Mouse (Mus musculus) heart, adult 2 months (tissue): ENCODE measurements around the gene Fgf11. TPM values are rescaled to one million over a fixed set of nuclear protein-coding genes. Genes with fewer than 3 reads are reported as not detected.

Experiments used
- DNase-seq, 2 experiments: peaks; one replicate each; pipeline ENCODE4 v3.0.0; 2021
- H3K27ac ChIP-seq: fragments of 200-600 bp; 2 replicates; pipeline ENCODE4 v1.8.1; 2022
- H3K27me3 ChIP-seq: fragments of 200-500 bp; 2 replicates; pipeline ENCODE4 v1.6.1; 2012; ENCODE audit warnings: mild to moderate bottlenecking, low read length, inconsistent platforms, mixed read lengths; ENCODE audit not compliant: control insufficient read depth, insufficient read depth
- H3K36me3 ChIP-seq: fragments of 200-500 bp; 2 replicates; pipeline ENCODE4 v1.6.1; 2012; ENCODE audit warnings: low read length, inconsistent platforms; ENCODE audit not compliant: control insufficient read depth, insufficient read depth
- H3K4me1 ChIP-seq: fragments of 200-500 bp; 2 replicates; pipeline ENCODE4 v1.6.1; 2011; ENCODE audit warnings: low read length; ENCODE audit not compliant: control insufficient read depth, insufficient read depth
- H3K4me3 ChIP-seq: fragments of 200-600 bp; 2 replicates; pipeline ENCODE4 v1.8.1; 2022
- H3K79me2 ChIP-seq: fragments of 200-500 bp; replicated peaks from 2 replicates; pipeline ENCODE4 v1.6.1; 2012; ENCODE audit warnings: mild to moderate bottlenecking, inconsistent platforms, low read length, moderate library complexity, mixed read lengths; ENCODE audit not compliant: control insufficient read depth, insufficient read depth
- H3K9ac ChIP-seq: fragments of 200-500 bp; 2 replicates; pipeline ENCODE4 v1.6.1; 2012; ENCODE audit warnings: low read depth, mild to moderate bottlenecking, control low read depth, inconsistent platforms, low read length, mixed read lengths
- CTCF ChIP-seq: fragments of 200-600 bp; IDR thresholded peaks from 2 replicates; pipeline ENCODE4 v1.8.1; 2022; ENCODE audit warnings: antibody characterized with exemption, mild to moderate bottlenecking, moderate library complexity
- EP300 ChIP-seq: fragments of 200-500 bp; IDR thresholded peaks from 2 replicates; pipeline ENCODE4 v1.6.1; 2011; ENCODE audit warnings: low read depth, low read length, control low read depth; ENCODE audit not compliant: insufficient read depth
- POLR2A ChIP-seq: fragments of 200-500 bp; IDR thresholded peaks from 2 replicates; pipeline ENCODE4 v1.6.1; 2011; ENCODE audit warnings: mild to moderate bottlenecking, low read depth, low read length, control low read depth; ENCODE audit not compliant: insufficient read depth
- WGBS: fragments of 180-500 bp; shearing (Covaris S2); methylation state at CpG from one replicate; pipeline ENCODE4 v1.1.7; 2018; 5-methylcytosine and 5-hydroxymethylcytosine counted together
- intact Hi-C: fragments of 180-260 bp; cut with DNase I; formaldehyde crosslinking; loops from one replicate; pipeline ENCODE4 v1.15.1; 2025
- polyA plus RNA-seq: library from polyadenylated mRNA; depleted of rRNA; stranded (reverse); fragments of >200 nt; gene quantifications from 2 replicates; pipeline ENCODE4 v1.2.3, GENCODE M21; 2012
- total RNA-seq, 2 experiments: library from RNA; stranded (reverse); gene quantifications; 2 replicates each; pipeline ENCODE4 v1.2.3; 2021

The Fgf11 gene
- total and polyA plus RNA-seq, 3 experiments = 1.9 to 3.3 (median 2.5) TPM

DNA sequence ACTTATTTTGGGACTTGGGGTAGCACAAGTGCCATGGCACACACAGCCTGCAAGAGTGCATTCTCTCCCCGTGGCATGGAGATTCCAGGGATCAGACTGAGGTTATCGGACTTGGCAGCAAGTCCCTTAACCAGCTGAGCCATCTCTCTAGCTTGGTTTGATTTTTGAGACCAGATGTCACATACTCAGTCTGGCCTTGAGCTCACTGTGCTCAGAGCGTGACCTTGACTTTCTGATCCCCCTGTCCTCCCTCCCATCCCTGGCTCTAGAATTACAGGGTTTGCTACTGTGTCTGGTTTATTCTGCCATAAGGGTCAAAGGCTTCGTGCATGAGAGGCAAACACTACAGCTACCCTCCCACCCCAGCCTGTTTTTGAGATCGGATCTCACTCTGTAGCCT is 12.2 kb downstream of the Fgf11 start:
- H3K36me3 ChIP-seq = no peaks in the 10 kb centered on the region
- 61% methylated on average over 5 of the region's 5 CpGs for WGBS

DNA sequence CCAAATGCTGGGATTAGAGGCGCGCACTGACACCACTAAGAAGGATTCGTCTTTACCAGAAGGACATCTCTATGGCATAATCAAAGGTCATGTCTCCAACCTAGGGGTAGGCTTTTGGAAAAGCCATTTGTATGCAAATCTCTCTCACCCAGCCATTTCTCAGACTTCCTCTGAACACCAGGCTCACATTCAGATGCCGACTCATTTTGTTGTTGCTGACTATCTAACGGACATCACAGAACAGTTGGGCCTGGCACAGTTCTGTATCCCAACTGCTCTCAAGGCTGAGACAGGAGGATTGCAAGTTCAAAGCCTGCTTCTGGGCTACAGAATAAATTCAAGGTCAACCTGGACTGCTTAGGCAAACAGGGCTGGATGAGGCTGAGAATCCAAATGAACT is 14.4 kb downstream of the Fgf11 start:
- WGBS = 94% methylated on average over 5 of the region's 5 CpGs
- H3K4me1 ChIP-seq = peaks cover 1% of the 10 kb centered on the region; the same call in 1 of the 2 replicates
- no peaks in the 10 kb centered on the region for H3K79me2 ChIP-seq
- no peak for DNase-seq
- H3K4me3 ChIP-seq = no peak overlapping the region
- intact Hi-C loops = no loop called here
- H3K9ac ChIP-seq = no peak overlapping the region
- H3K36me3 ChIP-seq = no peaks in the 10 kb centered on the region
- no peak overlapping the region for H3K27ac ChIP-seq
- H3K27me3 ChIP-seq = no peaks in the 10 kb centered on the region
- no peak for TF ChIP-seq POLR2A
- TF ChIP-seq EP300 = no peak
- no peak for TF ChIP-seq CTCF

More for the DNA sequence above, 12.2 kb downstream of the Fgf11 start:
- Histone ChIP-seq H3K27me3 (no peaks in the 10 kb centered on the region), H3K4me1 (peaks cover 1% of the 10 kb centered on the region; the same call in 1 of the 2 replicates), H3K79me2 (no peaks in the 10 kb centered on the region), H3K27ac (no peak overlapping the region), H3K4me3 (no peak overlapping the region), H3K9ac (no peak overlapping the region)
- intact Hi-C loops = no loop called here
- DNase-seq = no peak
- TF ChIP-seq EP300 = no peak
- no peak for TF ChIP-seq POLR2A
- TF ChIP-seq CTCF = no peak

DNA sequence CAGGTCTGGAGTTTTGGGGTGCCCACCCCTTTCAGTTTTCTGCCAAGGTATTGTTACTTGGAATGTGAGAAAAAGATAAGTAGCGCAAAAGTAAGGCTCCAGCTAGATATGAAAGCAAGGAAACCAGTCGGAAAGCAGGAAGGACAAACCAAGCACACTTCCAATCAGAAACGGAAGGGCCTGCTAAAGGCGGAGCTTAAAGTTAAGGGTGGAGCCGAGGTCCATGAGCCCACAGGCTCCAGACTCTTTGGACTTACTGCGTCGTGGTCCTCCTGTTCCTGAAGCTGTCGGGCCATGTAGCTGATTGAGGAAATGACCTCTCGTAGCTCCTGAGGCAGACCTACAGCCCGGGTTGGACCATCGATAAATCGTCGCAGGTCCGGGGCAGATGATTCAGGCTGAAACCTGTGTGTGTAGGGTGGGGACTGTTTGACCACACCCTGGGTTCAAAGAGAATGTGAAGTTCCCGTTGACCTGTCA is 16.8 kb downstream of the Fgf11 start:
- DNase-seq = peak; percentile 67 to 74
- intact Hi-C loops = no loop called here
- TF ChIP-seq POLR2A = peak; percentile 88
- peak; percentile 34; the same call in 1 of the 2 replicates for TF ChIP-seq EP300
- no peak for TF ChIP-seq CTCF
- H3K36me3 ChIP-seq = no peaks in the 10 kb centered on the region
- 17% methylated on average over 15 of the region's 15 CpGs for WGBS
- no peaks in the 10 kb centered on the region for H3K79me2 ChIP-seq
- peak overlapping the region; percentile 14 for H3K9ac ChIP-seq
- H3K27me3 ChIP-seq = no peaks in the 10 kb centered on the region
- peak overlapping the region; percentile 36 for H3K4me3 ChIP-seq
- peaks cover 1% of the 10 kb centered on the region; the same call in 1 of the 2 replicates for H3K4me1 ChIP-seq
- peak overlapping the region; percentile 56 for H3K27ac ChIP-seq

DNA sequence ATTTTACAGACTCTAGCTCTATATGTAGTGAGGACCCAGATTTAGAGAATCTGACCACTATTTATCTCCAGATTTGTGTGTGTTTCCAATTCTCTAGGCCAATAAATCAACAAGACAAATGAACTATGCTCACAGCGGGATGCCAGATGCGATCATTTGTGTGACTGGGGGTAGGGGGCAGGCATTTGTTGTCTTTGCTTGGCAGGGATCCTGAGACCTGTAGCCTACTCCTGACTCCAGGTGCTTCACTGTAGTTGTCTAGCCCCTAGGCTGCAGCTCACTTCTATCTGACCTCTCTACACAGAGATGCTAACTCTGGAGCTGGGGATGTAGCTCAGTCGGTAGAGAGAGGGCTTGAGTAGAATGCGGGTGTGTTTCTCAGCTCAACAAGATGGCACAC is 19.8 kb downstream of the Fgf11 start:
- no peak overlapping the region for H3K27ac ChIP-seq
- H3K36me3 ChIP-seq = no peaks in the 10 kb centered on the region
- H3K9ac ChIP-seq = no peak overlapping the region
- H3K79me2 ChIP-seq = no peaks in the 10 kb centered on the region
- no peak overlapping the region for H3K4me3 ChIP-seq
- TF ChIP-seq POLR2A = no peak
- TF ChIP-seq CTCF = no peak
- TF ChIP-seq EP300 = no peak
- H3K27me3 ChIP-seq = no peaks in the 10 kb centered on the region
- WGBS = 54% methylated on average over 4 of the region's 4 CpGs
- peaks cover 1% of the 10 kb centered on the region; the same call in 1 of the 2 replicates for H3K4me1 ChIP-seq
- intact Hi-C loops = no loop called here
- DNase-seq = no peak

DNA sequence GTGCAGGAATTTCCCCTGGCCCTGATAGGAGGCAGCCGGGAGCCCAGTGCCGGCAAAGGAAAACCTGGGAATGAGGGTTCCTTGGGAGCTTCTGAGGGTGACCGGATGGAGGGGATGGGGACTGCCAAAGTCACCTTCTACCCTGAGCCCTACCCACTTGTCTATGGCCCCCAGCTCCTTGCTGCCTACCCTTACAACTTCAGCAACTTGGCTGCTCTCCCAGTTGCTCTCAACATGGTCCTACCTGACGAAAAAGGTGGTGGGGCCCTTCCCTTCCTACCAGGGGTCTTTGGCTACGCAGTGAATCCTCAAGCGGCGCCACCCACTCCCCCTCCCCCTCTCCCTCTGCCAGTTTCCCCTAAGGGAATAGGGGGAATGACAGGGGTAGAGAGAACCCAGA is 22.7 kb downstream of the Fgf11 start:
- no peaks in the 10 kb centered on the region for H3K4me1 ChIP-seq

DNA sequence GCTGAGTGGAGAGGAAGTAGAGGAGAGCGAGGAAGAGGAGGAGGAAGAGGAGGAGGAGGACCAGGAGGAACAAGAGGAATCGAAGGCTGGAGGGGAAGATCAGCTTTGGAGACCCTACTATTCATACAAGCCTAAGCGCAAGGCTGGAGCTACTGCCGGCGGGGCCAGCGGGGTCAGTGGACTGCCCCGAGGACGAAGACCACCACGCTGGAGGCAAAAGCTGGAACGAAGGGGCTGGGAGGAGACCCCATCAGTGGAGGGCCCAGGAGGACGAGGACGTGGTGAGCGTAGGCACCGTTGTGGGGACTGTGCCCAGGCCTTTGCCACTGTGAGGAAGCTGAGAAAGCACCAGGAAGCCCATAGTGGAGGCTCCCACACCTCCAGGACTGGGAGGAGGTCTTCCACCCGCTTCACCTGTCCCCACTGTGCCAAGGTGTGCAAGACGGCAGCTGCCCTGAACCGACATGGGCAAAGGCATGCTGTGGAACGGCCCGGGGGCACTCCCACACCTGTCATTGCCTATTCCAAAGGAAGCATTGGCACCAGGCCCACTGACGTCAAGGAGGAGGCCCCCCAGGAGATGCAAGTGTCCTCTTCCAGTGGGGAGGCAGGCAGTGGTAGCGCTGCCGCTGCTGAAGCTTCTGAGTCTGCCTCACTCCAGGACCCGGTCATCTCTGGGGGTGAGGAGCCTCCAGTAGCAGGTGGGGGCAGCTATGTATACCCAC is 23.2 kb downstream of the Fgf11 start:
- WGBS = 65% methylated on average over 23 of the region's 23 CpGs
- TF ChIP-seq CTCF (no peak), POLR2A (no peak), EP300 (no peak)
- DNase-seq = no peak
- intact Hi-C loops = no loop called here
- Histone ChIP-seq H3K27me3 (no peaks in the 10 kb centered on the region), H3K79me2 (peaks cover under 1% of the 10 kb centered on the region; the same call in 1 of the 2 replicates), H3K4me1 (no peaks in the 10 kb centered on the region), H3K4me3 (no peak overlapping the region), H3K36me3 (no peaks in the 10 kb centered on the region), H3K27ac (no peak overlapping the region), H3K9ac (no peak overlapping the region)

More for the DNA sequence above, 22.7 kb downstream of the Fgf11 start:
- WGBS = 67% methylated on average over 7 of the region's 7 CpGs
- Histone ChIP-seq H3K27ac (no peak overlapping the region), H3K27me3 (no peaks in the 10 kb centered on the region), H3K79me2 (no peaks in the 10 kb centered on the region), H3K36me3 (no peaks in the 10 kb centered on the region), H3K4me3 (no peak overlapping the region), H3K9ac (no peak overlapping the region)
- no peak for DNase-seq
- intact Hi-C loops = no loop called here
- TF ChIP-seq EP300 (no peak), CTCF (no peak), POLR2A (no peak)
